Mouse (Mus musculus) midbrain, embryonic 12.5 days (tissue): ENCODE data around the gene Necab3. TPM values are rescaled to one million over a fixed set of nuclear protein-coding genes. Genes with fewer than 3 reads are reported as not detected.

ENCODE experiments used
- ATAC-seq: fragments of 200-750 bp; cut with Nextera tagmentation; 2 replicates; pipeline ENCODE4 v1.8.0; 2017; ENCODE audit warnings: low read depth, moderate TSS enrichment, moderate library complexity; ENCODE audit not compliant: low FRiP score
- H3K27ac ChIP-seq: fragments of 300-500 bp; sonication (generic); replicated peaks from 2 replicates; pipeline ENCODE4 v1.5.1; 2016; ENCODE audit warnings: mild to moderate bottlenecking
- H3K27me3 ChIP-seq: fragments of 300-500 bp; sonication (generic); 2 replicates; pipeline ENCODE4 v1.6.1; 2016; ENCODE audit warnings: mild to moderate bottlenecking
- H3K36me3 ChIP-seq: fragments of 300-500 bp; sonication (generic); 2 replicates; pipeline ENCODE4 v1.6.1; 2016
- H3K4me1 ChIP-seq: fragments of 300-500 bp; sonication (generic); 2 replicates; pipeline ENCODE4 v1.6.1; 2016
- H3K4me2 ChIP-seq: fragments of 300-500 bp; sonication (generic); replicated peaks from 2 replicates; pipeline ENCODE4 v1.6.1; 2016; ENCODE audit warnings: mild to moderate bottlenecking, moderate library complexity
- H3K4me3 ChIP-seq: fragments of 300-500 bp; sonication (generic); 2 replicates; pipeline ENCODE4 v1.5.1; 2016; ENCODE audit warnings: mild to moderate bottlenecking
- H3K9ac ChIP-seq: fragments of 300-500 bp; sonication (generic); replicated peaks from 2 replicates; pipeline ENCODE4 v1.6.1; 2016; ENCODE audit warnings: mild to moderate bottlenecking, moderate library complexity
- H3K9me3 ChIP-seq: fragments of 300-500 bp; sonication (generic); 2 replicates; pipeline ENCODE4 v1.6.1; 2016; ENCODE audit warnings: mild to moderate bottlenecking
- WGBS: fragments of 180-500 bp; shearing (Covaris S2); methylation state at CpG from one replicate; pipeline ENCODE4 v1.1.7; 2016; 5-methylcytosine and 5-hydroxymethylcytosine counted together
- polyA plus RNA-seq: library from polyadenylated mRNA; unstranded; fragments of >200 nt; fragmentation: Nextera tagmentation; extraction: Ambion mirVana; gene quantifications from 2 replicates; pipeline ENCODE4 v1.2.1, GENCODE M21; 2016

Gene Necab3
- polyA plus RNA-seq, 1 experiment from 2014 or later, result 12.3 TPM

GRCm38 (mm10) chr2:154551927-154552326, 6.8 kb downstream of the Necab3 start:
- no peak overlapping the region for H3K27ac ChIP-seq
- ATAC-seq, result no peak

GRCm38 (mm10) chr2:154551476-154551875, 7.2 kb downstream of the Necab3 start, which contains the start of gene Actl10:
TSS of gene Actl10 (plus strand) at chr2:154551776.
- Histone ChIP-seq H3K27me3 (peaks cover 44% of the 10 kb centered on the region), H3K27ac (0 out of 2 replicates have a peak within 1 kb of the TSS, but pooled peaks have one; percentile 44), H3K4me3 (no peak within 1 kb of the TSS), H3K4me2 (peak within 1 kb of the TSS; percentile 10; the same call in 1 of the 2 replicates), H3K9me3 (no peaks in the 10 kb centered on the region), H3K4me1 (peaks cover 32% of the 10 kb centered on the region), H3K9ac (no peak within 1 kb of the TSS), H3K36me3 (no peaks in the 10 kb centered on the region)
- no peak for ATAC-seq
- 91% methylated on average over 4 of the region's 4 CpGs for WGBS

More at GRCm38 (mm10) chr2:154551927-154552326, 6.8 kb downstream of the Necab3 start:
- 37% methylated on average over 21 of the region's 21 CpGs for WGBS
- peaks cover 44% of the 10 kb centered on the region for H3K27me3 ChIP-seq
- H3K9me3 ChIP-seq, result no peaks in the 10 kb centered on the region
- no peak overlapping the region; the same call in 1 of the 2 replicates for H3K4me2 ChIP-seq
- no peak overlapping the region for H3K9ac ChIP-seq
- no peak overlapping the region for H3K4me3 ChIP-seq
- H3K36me3 ChIP-seq, result no peaks in the 10 kb centered on the region
- H3K4me1 ChIP-seq, result peaks cover 35% of the 10 kb centered on the region

GRCm38 (mm10) chr2:154550937-154551336, 7.8 kb downstream of the Necab3 start:
- H3K9ac ChIP-seq, result no peak overlapping the region
- no peak overlapping the region for H3K4me2 ChIP-seq
- H3K9me3 ChIP-seq, result no peaks in the 10 kb centered on the region
- no peak for ATAC-seq
- H3K4me3 ChIP-seq, result no peak overlapping the region
- no peaks in the 10 kb centered on the region for H3K36me3 ChIP-seq
- no peak overlapping the region for H3K27ac ChIP-seq
- H3K4me1 ChIP-seq, result peaks cover 32% of the 10 kb centered on the region
- WGBS, result 88% methylated on average over 2 of the region's 2 CpGs
- H3K27me3 ChIP-seq, result peaks cover 44% of the 10 kb centered on the region

GRCm38 (mm10) chr2:154549886-154550189, 8.9 kb downstream of the Necab3 start:
- H3K9me3 ChIP-seq, result no peaks in the 10 kb centered on the region
- H3K4me2 ChIP-seq, result peak overlapping the region; percentile 70
- H3K27me3 ChIP-seq, result peaks cover 44% of the 10 kb centered on the region
- no peaks in the 10 kb centered on the region for H3K36me3 ChIP-seq
- H3K4me1 ChIP-seq, result peaks cover 32% of the 10 kb centered on the region
- peak overlapping the region; percentile 45 for H3K9ac ChIP-seq
- WGBS, result 13% methylated on average over 20 of the region's 20 CpGs
- ATAC-seq, result no peak
- H3K27ac ChIP-seq, result 0 out of 2 replicates have a peak overlapping the region, but pooled peaks have one; percentile 7
- peak overlapping the region; percentile 39 for H3K4me3 ChIP-seq

- no peaks in the 10 kb centered on the region for H3K36me3 ChIP-seq
- H3K4me3 ChIP-seq, result peak overlapping the region; percentile 39
- H3K4me1 ChIP-seq, result peaks cover 32% of the 10 kb centered on the region
- H3K27me3 ChIP-seq, result peaks cover 44% of the 10 kb centered on the region
- peak overlapping the region; percentile 70 for H3K4me2 ChIP-seq
- ATAC-seq, result peak; percentile 83
- no peaks in the 10 kb centered on the region for H3K9me3 ChIP-seq
- H3K9ac ChIP-seq, result peak overlapping the region; percentile 45
- H3K27ac ChIP-seq, result 0 out of 2 replicates have a peak overlapping the region, but pooled peaks have one; percentile 7
- 2% methylated on average over 48 of the region's 48 CpGs for WGBS
Measured at GRCm38 (mm10) chr2:154549127-154549885, 9.4 kb downstream of the Necab3 start.

- Histone ChIP-seq H3K4me1 (peaks cover 32% of the 10 kb centered on the region), H3K4me2 (peak overlapping the region; percentile 70; the same call in 1 of the 2 replicates), H3K9ac (no peak overlapping the region), H3K36me3 (no peaks in the 10 kb centered on the region), H3K27me3 (peaks cover 44% of the 10 kb centered on the region), H3K9me3 (no peaks in the 10 kb centered on the region), H3K4me3 (no peak overlapping the region), H3K27ac (no peak overlapping the region)
- no peak for ATAC-seq
- 51% methylated on average over 3 of the region's 3 CpGs for WGBS
Measured at GRCm38 (mm10) chr2:154548688-154549087, 10.0 kb downstream of the Necab3 start.

GRCm38 (mm10) chr2:154546711-154547110, 12.0 kb downstream of the Necab3 start, which contains the start of gene 1700003F12Rik:
TSS of gene 1700003F12Rik (plus strand) at chr2:154547085.
- Histone ChIP-seq H3K27me3 (peaks cover 34% of the 10 kb centered on the region), H3K27ac (no peak within 1 kb of the TSS), H3K4me1 (peaks cover 18% of the 10 kb centered on the region), H3K4me2 (no peak within 1 kb of the TSS), H3K4me3 (no peak within 1 kb of the TSS), H3K36me3 (no peaks in the 10 kb centered on the region), H3K9me3 (no peaks in the 10 kb centered on the region), H3K9ac (no peak within 1 kb of the TSS)
- ATAC-seq, result no peak
- WGBS, result 91% methylated on average over 10 of the region's 10 CpGs

- H3K4me2 ChIP-seq, result no peak overlapping the region
- no peak overlapping the region for H3K4me3 ChIP-seq
- no peaks in the 10 kb centered on the region for H3K9me3 ChIP-seq
- 0 out of 2 replicates have a peak, but pooled peaks cover 4% of the 10 kb centered on the region for H3K27me3 ChIP-seq
- H3K36me3 ChIP-seq, result 0 out of 2 replicates have a peak, but pooled peaks cover 1% of the 10 kb centered on the region
- 80% methylated on average over 9 of the region's 9 CpGs for WGBS
- ATAC-seq, result no peak
- H3K27ac ChIP-seq, result peak overlapping the region; percentile 15; the same call in 1 of the 2 replicates
- peaks cover 7% of the 10 kb centered on the region; the same call in 1 of the 2 replicates for H3K4me1 ChIP-seq
- H3K9ac ChIP-seq, result no peak overlapping the region
Measured at GRCm38 (mm10) chr2:154543567-154544347, 14.9 kb downstream of the Necab3 start.

GRCm38 (mm10) chr2:154541630-154542029, 17.1 kb downstream of the Necab3 start:
- no peaks in the 10 kb centered on the region for H3K9me3 ChIP-seq
- H3K4me2 ChIP-seq, result no peak overlapping the region
- ATAC-seq, result no peak
- H3K27me3 ChIP-seq, result no peaks in the 10 kb centered on the region
- H3K4me3 ChIP-seq, result no peak overlapping the region
- WGBS, result 83% methylated on average over 2 of the region's 2 CpGs
- H3K36me3 ChIP-seq, result peaks cover 19% of the 10 kb centered on the region; the same call in 1 of the 2 replicates
- no peak overlapping the region for H3K27ac ChIP-seq
- H3K9ac ChIP-seq, result no peak overlapping the region
- peaks cover 4% of the 10 kb centered on the region; the same call in 1 of the 2 replicates for H3K4me1 ChIP-seq

GRCm38 (mm10) chr2:154539720-154540119, 19.0 kb downstream of the Necab3 start:
- H3K4me1 ChIP-seq, result peaks cover 4% of the 10 kb centered on the region; the same call in 1 of the 2 replicates
- no peak overlapping the region for H3K4me3 ChIP-seq
- WGBS, result 81% methylated on average over 3 of the region's 3 CpGs
- no peaks in the 10 kb centered on the region for H3K27me3 ChIP-seq
- no peaks in the 10 kb centered on the region for H3K9me3 ChIP-seq
- H3K9ac ChIP-seq, result no peak overlapping the region
- H3K4me2 ChIP-seq, result no peak overlapping the region
- H3K36me3 ChIP-seq, result peaks cover 36% of the 10 kb centered on the region
- no peak for ATAC-seq
- no peak overlapping the region; the same call in 1 of the 2 replicates for H3K27ac ChIP-seq

- no peak for ATAC-seq
- peak overlapping the region; percentile 50 for H3K27ac ChIP-seq
Measured at GRCm38 (mm10) chr2:154538710-154539109, 20.0 kb downstream of the Necab3 start.

More at GRCm38 (mm10) chr2:154538710-154539109, 20.0 kb downstream of the Necab3 start:
- Histone ChIP-seq H3K9me3 (no peaks in the 10 kb centered on the region), H3K36me3 (peaks cover 43% of the 10 kb centered on the region), H3K4me1 (peaks cover 4% of the 10 kb centered on the region; the same call in 1 of the 2 replicates), H3K27me3 (no peaks in the 10 kb centered on the region), H3K4me2 (no peak overlapping the region), H3K4me3 (no peak overlapping the region), H3K9ac (no peak overlapping the region)
- WGBS, result 62% methylated on average over 3 of the region's 3 CpGs
